Mouse (Mus musculus) bone marrow macrophage, adult 2 months (primary cell): Measurements from ENCODE around the gene Tmtc4.

Source experiments
- CTCF ChIP-seq: IDR thresholded peaks from 2 replicates; pipeline ENCODE4 v1.5.1; 2012; ENCODE audit warnings: low read depth, mild to moderate bottlenecking, low read length, moderate library complexity
- POLR2A ChIP-seq: IDR thresholded peaks from 2 replicates; pipeline ENCODE4 v1.6.1; 2012; ENCODE audit warnings: mild to moderate bottlenecking, low read depth, low read length, borderline replicate concordance

DNA sequence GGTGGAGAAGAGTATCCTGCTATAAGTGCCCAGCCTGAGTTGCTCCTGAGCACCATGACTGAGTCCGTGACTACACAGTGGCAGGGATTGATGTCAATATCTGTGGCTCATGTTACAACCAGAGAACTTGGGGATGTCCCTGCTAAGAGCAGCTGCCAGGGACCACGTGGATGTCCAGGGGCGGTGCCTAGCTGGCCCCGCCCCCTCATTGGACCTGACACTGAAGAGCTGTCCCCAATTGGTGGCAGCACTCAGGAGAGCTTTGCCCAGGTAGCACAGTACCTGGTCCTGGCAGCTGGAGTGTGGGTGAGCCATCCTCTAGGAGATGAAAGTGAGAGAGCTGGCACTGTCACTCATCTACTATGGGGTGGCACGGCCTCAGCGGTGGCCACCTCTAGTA lies 9.1 kb upstream of the Tmtc4 start:
- TF ChIP-seq CTCF (no peak), POLR2A (no peak)
